Mouse (Mus musculus) left cerebral cortex, postnatal 25 days (tissue): ENCODE data around the gene Gtf2h1. TPM values are rescaled to one million over a fixed set of nuclear protein-coding genes. Genes with fewer than 3 reads are reported as not detected.
A peak's percentile ranks its signal among the peaks of the same experiment; 100 is the strongest.
"Not testable (repeated sequence)": the region's sequence is repeated elsewhere in the genome, so short reads cannot be mapped to it uniquely, and the experiment has no call there.

Source experiments
- DNase-seq, 2 experiments: peaks; one replicate each; pipeline ENCODE4 v3.0.0; 2022; ENCODE audit warnings: low spot score in 2 of 2, mixed read lengths in 1 of 2
- intact Hi-C: fragments of 180-260 bp; cut with DNase I; formaldehyde crosslinking; loops from one replicate; pipeline ENCODE4 v1.15.1; 2025
- total RNA-seq, 2 experiments: library from RNA; stranded (reverse); gene quantifications; 2 replicates each; pipeline ENCODE4 v1.2.3; 2021

Gene Gtf2h1
- total RNA-seq, 2 experiments from 2014 or later = 37.9 to 41.1 TPM

DNA sequence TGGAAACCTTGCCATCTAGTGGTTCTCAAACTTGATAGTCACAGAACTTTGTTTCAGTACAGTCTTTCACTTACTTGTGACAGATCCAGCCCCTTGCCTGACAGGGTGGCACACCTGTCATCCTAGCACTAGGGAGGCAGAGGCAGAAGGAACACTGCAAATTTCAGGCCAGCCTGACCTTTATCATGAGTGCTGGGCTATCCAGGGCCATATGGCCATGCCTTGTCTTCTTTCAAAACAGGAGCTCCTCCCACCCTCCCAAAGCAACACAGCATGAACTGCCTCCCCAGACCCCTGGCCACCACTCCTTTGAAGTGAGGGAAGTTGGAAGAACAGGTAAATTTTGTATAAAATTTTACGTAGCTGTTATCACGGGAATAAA, 31.9 kb downstream of the Gtf2h1 start:
- intact Hi-C loops = no loop called here
- DNase-seq = no peak

DNA sequence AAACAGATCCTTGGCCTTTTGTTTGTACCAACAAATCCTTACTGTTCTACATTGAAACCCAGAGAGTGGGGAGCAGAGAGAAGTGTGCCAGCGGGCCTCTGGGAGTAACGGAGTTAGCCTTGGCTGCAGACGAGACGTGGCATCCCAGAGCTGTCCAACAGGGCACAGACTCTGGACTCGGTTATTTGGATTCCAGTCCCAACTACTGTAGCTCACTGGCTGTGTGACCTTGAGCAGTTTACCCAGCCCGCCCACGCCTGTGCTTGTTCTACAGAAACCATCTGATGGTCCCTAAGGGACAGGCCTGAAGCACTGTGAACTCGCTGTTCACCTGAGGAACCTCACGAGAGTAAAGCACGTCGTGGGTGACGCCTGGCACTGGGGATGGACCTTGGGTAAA, 34.0 kb downstream of the Gtf2h1 start:
- intact Hi-C loops = no loop called here
- no peak for DNase-seq

GRCm38 (mm10) chr7:46830799-46831590, 35.1 kb downstream of the Gtf2h1 start:
- intact Hi-C loops = loop anchor here (1.0 kb wide), 1 partner anchor 11 kb away; no protein-coding TSS in a partner anchor
- DNase-seq = no peak

- intact Hi-C loops = loop anchor here (1.0 kb wide), 1 partner anchor 11 kb away; no protein-coding TSS in a partner anchor
- DNase-seq = no peak
These were observed 35.8 kb downstream of the Gtf2h1 start for GRCm38 (mm10) chr7:46831693-46832092.

DNA sequence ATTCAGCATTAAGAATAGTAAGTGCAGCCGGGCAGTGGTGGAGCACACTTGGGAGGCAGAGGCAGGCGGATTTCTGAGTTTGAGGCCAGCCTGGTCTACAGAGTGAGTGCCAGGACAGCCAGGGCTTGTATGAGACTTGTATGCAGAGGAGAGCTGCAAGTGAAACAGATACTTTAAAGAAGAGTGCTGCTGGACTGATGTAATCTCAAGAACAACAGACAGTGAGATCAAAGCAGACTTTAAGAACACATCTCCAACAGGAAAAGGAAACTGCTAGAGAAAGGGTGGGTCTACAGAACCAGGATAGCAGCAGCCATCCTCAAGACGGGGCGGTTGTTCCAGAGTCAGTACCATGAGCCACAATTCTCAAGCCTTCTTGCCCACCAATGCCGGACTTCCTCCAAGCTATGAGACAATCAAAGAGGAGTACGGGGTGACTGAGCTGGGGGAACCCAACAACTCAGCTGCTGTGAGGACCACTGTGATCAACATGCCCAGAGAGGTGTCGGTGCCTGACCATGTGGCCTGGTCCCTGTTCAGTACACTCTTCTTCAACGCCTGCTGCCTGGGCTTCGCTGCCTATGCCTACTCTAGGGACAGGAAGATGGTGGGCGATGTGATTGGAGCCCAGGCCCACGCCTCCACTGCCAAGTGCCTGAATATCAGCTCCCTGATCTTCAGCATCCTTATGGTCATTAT, 36.4 kb downstream of the Gtf2h1 start:
- intact Hi-C loops, DNase-seq: not testable (repeated sequence)

- intact Hi-C loops = no loop called here
These were observed 37.4 kb downstream of the Gtf2h1 start for GRCm38 (mm10) chr7:46833266-46833665.

DNA sequence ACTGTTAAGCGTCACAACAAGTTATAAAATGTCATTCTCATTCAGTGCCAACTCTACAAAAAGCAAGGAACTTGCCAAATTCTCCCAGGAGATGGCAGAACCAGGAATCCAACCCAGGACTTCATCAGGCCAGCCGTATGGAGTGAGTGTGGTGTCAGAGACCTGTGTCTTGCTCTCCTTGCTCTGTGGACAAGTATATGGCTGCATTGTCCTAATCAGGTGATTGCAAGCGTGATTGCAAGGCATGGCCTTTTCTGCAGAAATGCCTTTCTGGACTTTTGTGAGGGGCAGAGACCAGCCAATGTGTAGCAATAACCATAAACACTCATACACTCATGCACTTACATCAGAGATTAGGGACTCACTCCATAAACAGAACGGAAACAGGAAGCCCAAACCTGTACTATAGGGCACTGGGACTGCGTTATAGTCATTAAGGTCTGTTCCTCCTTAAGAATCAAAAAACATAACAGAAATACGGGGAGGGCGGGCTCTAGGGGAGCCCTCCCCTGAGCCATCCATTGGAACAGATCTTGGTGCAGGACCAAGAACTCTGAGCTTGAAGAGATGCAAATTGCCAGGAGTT, 37.9 kb downstream of the Gtf2h1 start:
- intact Hi-C loops = no loop called here
- no peak for DNase-seq

More at GRCm38 (mm10) chr7:46833266-46833665, 37.4 kb downstream of the Gtf2h1 start:
- DNase-seq = no peak

- intact Hi-C loops = no loop called here
- no peak for DNase-seq
These were observed 39.2 kb downstream of the Gtf2h1 start for GRCm38 (mm10) chr7:46834994-46835610.

GRCm38 (mm10) chr7:46836357-46836756, 40.5 kb downstream of the Gtf2h1 start:
- intact Hi-C loops = no loop called here
- DNase-seq = no peak

DNA sequence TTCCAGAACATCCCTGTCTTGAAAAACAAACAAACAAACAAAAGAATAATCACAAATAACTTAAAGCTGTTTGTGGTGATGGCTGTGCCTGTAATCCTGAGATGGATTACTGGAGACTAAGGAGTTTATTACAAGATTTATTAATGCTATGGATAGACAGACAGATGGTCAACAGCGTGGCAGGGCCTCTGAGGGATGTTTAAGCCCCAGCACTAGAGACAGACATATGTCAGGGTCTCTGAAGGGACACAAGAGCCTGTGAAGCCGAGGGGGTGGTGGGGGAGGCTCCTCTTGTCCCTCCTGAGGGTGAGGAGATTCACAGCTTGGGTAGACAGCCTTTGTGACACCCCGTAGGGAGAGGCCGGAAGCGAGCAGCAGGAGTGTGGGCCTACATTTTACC, 41.2 kb downstream of the Gtf2h1 start:
- no peak for DNase-seq
- intact Hi-C loops = no loop called here

DNA sequence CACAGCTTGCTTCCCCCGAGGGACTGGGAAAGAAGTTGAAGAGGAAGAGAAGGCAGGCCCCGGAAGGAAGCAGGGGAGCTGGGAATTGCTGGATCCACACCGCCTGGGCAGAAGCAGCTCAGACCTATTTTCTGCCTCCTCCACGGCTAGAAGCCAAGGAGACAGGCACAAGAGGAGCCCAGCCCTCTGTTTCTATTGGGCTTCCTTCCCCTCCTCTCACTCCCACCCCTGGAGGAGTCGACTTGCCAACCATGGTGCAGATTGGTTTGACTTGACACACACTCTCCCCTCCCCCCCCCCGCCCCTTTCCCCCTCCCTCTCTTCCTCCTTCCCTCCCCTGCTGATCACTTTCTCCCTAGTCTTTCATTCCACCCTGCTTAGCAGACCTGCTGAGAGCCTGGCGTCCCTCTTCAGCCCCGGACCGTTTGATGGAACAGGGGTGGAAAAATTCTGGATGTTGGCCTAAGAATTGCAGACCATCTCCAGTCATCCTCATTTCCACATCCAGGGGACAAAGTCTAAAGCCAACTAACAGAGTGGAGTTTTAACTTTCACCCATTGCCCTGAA, 42.3 kb downstream of the Gtf2h1 start:
- peak in 1 of 2 experiments; percentile 75 for DNase-seq
- intact Hi-C loops = no loop called here

GRCm38 (mm10) chr7:46838891-46839302, 43.0 kb downstream of the Gtf2h1 start:
- intact Hi-C loops = no loop called here
- peak; percentile 84 to 95 for DNase-seq

DNA sequence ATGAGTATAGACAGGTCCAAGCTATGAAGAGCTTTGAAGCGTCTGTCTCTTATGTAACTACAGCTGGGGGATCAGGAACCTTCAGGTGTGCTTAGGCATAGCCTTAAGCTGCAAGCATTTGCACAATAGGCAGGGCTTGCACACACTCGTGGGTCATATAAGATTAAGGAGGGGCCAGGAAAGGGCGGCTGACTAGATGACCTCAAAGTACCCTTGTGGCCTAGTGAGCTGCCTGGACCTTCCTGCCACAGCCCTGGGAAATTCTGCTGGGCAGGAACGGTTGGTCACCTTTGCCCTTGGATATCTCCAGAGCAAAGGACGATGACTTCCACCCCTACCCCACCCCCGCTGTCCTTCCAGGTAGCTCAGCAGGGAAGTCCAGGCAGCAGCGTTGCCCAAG, 43.5 kb downstream of the Gtf2h1 start:
- peak in 1 of 2 experiments; percentile 25 for DNase-seq
- intact Hi-C loops = no loop called here

DNA sequence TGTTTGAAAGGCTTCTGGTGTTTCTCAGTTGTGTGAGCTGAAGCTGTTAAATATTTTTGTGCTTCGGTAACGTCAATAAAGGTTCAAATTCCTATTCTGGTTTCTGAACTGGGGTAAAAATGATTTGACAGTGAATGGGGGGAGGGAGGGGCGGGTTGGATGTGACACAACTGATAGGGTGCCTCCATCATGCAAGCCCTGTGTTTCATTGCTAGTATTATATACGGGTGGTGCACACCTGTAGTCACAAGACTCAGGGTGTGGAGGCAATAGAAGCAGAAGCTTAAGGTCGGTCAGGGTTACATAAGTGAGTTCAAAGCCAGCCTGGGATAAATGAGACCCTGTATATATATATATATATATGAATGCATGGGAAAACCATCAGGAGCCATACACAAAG, 44.0 kb downstream of the Gtf2h1 start:
- DNase-seq = no peak
- intact Hi-C loops = no loop called here

DNA sequence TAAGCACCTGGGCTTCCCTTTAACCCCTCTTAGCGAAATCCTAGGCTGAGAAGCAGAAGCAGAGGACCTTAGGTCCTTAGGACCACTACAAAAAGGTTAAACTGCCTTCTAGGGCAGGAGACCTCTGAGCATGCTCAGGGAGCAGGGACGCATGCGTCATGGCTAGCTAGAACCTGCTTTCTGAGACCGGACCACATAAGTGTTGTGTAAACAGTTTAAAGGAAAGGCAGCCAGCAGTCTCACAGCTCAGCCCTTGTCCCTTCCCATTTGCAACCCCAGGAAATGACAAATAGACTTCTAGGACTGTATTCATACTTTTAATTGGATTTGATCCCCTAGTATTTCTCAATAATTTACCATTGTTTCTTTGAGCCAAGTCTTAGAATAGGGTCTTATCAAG, 44.4 kb downstream of the Gtf2h1 start:
- no peak for DNase-seq
- intact Hi-C loops = no loop called here

DNA sequence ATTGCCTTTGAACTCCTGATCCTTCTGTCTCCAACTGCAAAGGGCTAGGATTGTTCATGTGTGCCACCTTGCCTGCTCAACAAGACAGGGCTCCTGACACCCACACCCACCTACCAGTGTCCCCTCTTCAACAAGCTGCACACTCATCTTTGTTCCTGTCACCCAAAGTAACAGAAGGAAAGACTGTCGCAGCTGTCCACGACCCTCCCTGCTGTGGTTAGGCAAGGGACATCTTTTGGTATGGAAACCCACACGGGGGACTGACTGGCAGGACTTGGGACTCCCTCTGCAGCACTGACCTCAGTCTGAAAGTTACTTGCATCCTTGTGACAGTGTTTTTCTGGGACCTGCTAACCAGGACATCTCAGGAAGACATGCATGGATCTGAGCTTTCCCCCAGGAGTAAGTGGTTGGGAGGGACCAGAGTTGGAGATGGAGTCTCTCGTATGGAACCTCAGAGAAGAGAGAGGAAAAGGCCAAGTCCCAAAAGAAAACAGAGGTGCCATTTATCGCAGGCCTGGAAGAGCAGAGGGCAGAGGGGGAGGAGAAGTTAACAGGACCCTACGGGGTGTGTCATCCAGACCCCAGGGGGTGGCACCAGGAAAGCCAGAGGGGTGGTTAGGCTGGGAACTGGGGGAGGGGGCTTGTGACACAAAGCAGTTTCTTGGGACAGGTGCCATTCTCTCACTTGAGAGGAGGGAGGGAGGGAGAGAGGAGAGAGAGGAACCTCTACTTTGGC, 45.1 kb downstream of the Gtf2h1 start, which contains the start of gene Ldha:
Ldha (plus strand) TSS at position 689 of the 739 bp plus-strand sequence.
- no peak for DNase-seq
- intact Hi-C loops = no loop called here

DNA sequence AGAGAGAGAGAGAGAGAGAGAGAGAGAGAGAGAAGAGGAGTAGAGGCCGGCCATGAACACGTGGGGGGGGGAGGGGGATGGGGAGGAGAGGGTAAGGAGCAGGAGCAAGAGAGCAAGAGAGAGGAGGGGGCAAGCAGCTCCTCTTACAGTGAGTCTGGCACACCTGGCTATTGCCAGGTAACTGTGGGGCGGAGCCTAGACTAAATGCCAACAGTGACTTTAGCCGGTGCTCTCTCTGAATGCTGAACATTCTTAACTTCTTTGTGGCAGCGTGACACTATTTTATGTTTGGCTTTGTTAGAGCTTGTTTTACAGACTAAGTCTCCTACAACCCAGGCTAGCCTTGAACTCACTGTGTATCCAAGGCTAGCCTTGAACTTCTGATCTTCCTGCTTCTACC, 46.4 kb downstream of the Gtf2h1 start:
- intact Hi-C loops = no loop called here
- DNase-seq = no peak

- DNase-seq = no peak
- intact Hi-C loops = no loop called here
These were observed 47.7 kb downstream of the Gtf2h1 start for GRCm38 (mm10) chr7:46843576-46843975.
